Mouse (Mus musculus): ENCODE data around the gene Hsd11b1. TPM values are rescaled to one million over a fixed set of nuclear protein-coding genes. Genes with fewer than 3 reads are reported as not detected.

Hsd11b1 gene
- total and polyA plus RNA-seq, 3 experiments = 2.0 to 6.3 (median 5.7) TPM

GRCm38 (mm10) chr1:193310519-193311085 is 46.7 kb upstream of the Hsd11b1 start:
- DNase-seq (ENCODE audit: extremely low read depth) = no peak
- TF ChIP-seq NELFE (IDR thresholded peaks at IDR 0.05; ENCODE audit: low read depth, low read length) = no peak
- no peak for TF ChIP-seq IRF4 (IDR thresholded peaks at IDR 0.05; ENCODE audit: low read depth, low read length)
- no peak for TF ChIP-seq CTCF (conservative IDR thresholded peaks at IDR 0.05 in 1 of 2, IDR thresholded peaks at IDR 0.05 in 1 of 2; ENCODE audit: low read depth in 2 of 2, low read length in 2 of 2)
- TF ChIP-seq ZNF384 (IDR thresholded peaks at IDR 0.05; ENCODE audit: low read depth, low read length) = no peak
- no peak for TF ChIP-seq RCOR1 (conservative IDR thresholded peaks at IDR 0.05; ENCODE audit: low read depth, low read length)
- no peak for TF ChIP-seq MXI1 (IDR thresholded peaks at IDR 0.05; ENCODE audit: low read depth, low read length)
- no peak for TF ChIP-seq ETS1 (conservative IDR thresholded peaks at IDR 0.05; ENCODE audit: low read depth, low read length)
- TF ChIP-seq ELF1 (IDR thresholded peaks at IDR 0.05; ENCODE audit: low read depth, low read length) = no peak
- Histone ChIP-seq H3K9me3 (replicated peaks; ENCODE audit: low read length) (no peaks in the 10 kb centered on the region), H3K36me3 (replicated peaks in 1 of 2; ENCODE audit: control insufficient read depth in 1 of 2, insufficient read depth in 1 of 2, low read length in 1 of 2) (no peaks in the 10 kb centered on the region), H3K79me2 (replicated peaks; ENCODE audit: control insufficient read depth, extremely low read depth, insufficient read depth, poor library complexity, severe bottlenecking) (no peaks in the 10 kb centered on the region), H3K4me1 (ENCODE audit: control insufficient read depth in 1 of 2, insufficient read depth in 2 of 2) (peaks cover 0 to 4% of the 10 kb centered on the region in 2 experiments; a peak in 1 of 4 replicates), H3K9ac (ENCODE audit: insufficient read depth, low read depth) (no peak overlapping the region), H3K27me3 (replicated peaks) (no peaks in the 10 kb centered on the region), H3K4me2 (ENCODE audit: insufficient read depth, low read depth, poor library complexity, severe bottlenecking) (no peak overlapping the region), H3K4me3 (replicated peaks in 1 of 3; ENCODE audit: low read depth in 2 of 3, low read length in 2 of 3, poor library complexity in 1 of 3) (no peak overlapping the region), H3K27ac (ENCODE audit: insufficient read depth, low read depth) (no peak overlapping the region)
- dilution Hi-C loops (cut with MboI; ENCODE audit: extremely low pct_ligation_motif_present, extremely low pct_unique_long_range_greater_than_20kb, low sequenced_read_pairs) = no loop called here
- in situ Hi-C loops (cut with MboI; ENCODE audit: low pct_ligation_motif_present, low pct_unique_long_range_greater_than_20kb, low sequenced_read_pairs) = no loop called here

DNA sequence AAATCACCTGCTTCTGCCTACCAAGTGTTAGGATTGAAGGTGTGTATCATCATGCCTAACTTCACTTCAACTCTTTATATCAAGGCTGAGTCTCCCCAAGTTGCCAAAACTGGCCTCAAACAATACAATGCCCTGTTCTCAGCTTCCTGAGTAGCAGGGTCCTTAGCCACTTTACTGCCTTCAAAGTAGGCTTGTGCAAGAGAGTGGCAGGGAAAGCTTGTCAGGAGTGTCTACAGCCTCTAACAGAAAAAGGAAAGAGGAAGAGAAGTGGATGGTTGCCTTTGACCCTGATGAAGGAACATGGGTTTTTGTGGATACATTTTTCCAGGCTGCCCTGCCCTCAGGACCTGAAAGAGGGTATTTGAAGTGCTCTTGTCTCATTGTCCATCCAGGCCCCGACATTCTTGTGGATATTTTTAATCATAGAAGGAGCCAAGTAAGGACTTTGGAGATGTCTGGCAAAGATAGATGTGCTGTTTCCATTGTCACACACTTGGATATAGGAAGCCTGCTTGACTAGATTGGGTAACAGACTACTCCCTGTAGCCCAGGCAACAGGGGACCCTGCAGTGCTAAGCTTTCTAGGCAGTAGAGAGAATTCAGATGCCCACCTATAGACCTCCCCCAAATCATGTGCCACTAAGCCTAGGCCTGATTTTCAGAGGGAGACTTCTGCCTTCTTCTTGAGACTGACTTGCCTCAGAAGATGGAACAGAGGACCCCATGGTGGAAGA is 46.1 kb upstream of the Hsd11b1 start:
- dilution Hi-C loops (cut with MboI; ENCODE audit: extremely low pct_ligation_motif_present, extremely low pct_unique_long_range_greater_than_20kb, low sequenced_read_pairs) (no loop called here), in situ Hi-C loops (cut with MboI; ENCODE audit: low pct_ligation_motif_present, low pct_unique_long_range_greater_than_20kb, low sequenced_read_pairs) (no loop called here)
- Histone ChIP-seq H3K9me3 (replicated peaks; ENCODE audit: low read length) (no peaks in the 10 kb centered on the region), H3K27ac (ENCODE audit: insufficient read depth, low read depth) (no peak overlapping the region), H3K4me2 (ENCODE audit: insufficient read depth, low read depth, poor library complexity, severe bottlenecking) (no peak overlapping the region), H3K36me3 (replicated peaks in 1 of 2; ENCODE audit: control insufficient read depth in 1 of 2, insufficient read depth in 1 of 2, low read length in 1 of 2) (no peaks in the 10 kb centered on the region), H3K79me2 (replicated peaks; ENCODE audit: control insufficient read depth, extremely low read depth, insufficient read depth, poor library complexity, severe bottlenecking) (no peaks in the 10 kb centered on the region), H3K27me3 (replicated peaks) (no peaks in the 10 kb centered on the region), H3K9ac (ENCODE audit: insufficient read depth, low read depth) (no peak overlapping the region), H3K4me1 (ENCODE audit: control insufficient read depth in 1 of 2, insufficient read depth in 2 of 2) (peaks cover 0 to 4% of the 10 kb centered on the region in 2 experiments; a peak in 1 of 4 replicates), H3K4me3 (replicated peaks in 1 of 3; ENCODE audit: low read depth in 2 of 3, low read length in 2 of 3, poor library complexity in 1 of 3) (no peak overlapping the region)
- TF ChIP-seq SMC3 (IDR thresholded peaks at IDR 0.05; ENCODE audit: low read depth, low read length) = no peak
- TF ChIP-seq ZC3H11A (IDR thresholded peaks at IDR 0.05; ENCODE audit: low read depth, low read length) = no peak
- no peak for TF ChIP-seq RAD21 (IDR thresholded peaks at IDR 0.05; ENCODE audit: low read depth, low read length)
- TF ChIP-seq PAX5 (IDR thresholded peaks at IDR 0.05; ENCODE audit: low read length) = no peak
- TF ChIP-seq SIN3A (IDR thresholded peaks at IDR 0.05; ENCODE audit: low read length) = no peak
- TF ChIP-seq TCF12 (IDR thresholded peaks at IDR 0.05; ENCODE audit: low read depth, low read length) = no peak
- TF ChIP-seq E2F4 (IDR thresholded peaks at IDR 0.05; ENCODE audit: insufficient replicate concordance, low read depth, low read length) = no peak
- no peak for TF ChIP-seq ETS1 (conservative IDR thresholded peaks at IDR 0.05; ENCODE audit: low read depth, low read length)
- no peak for TF ChIP-seq CHD2 (IDR thresholded peaks at IDR 0.05; ENCODE audit: low read length)
- TF ChIP-seq EP300 (IDR thresholded peaks at IDR 0.05; ENCODE audit: low read length) = no peak
- TF ChIP-seq ZNF384 (IDR thresholded peaks at IDR 0.05; ENCODE audit: low read depth, low read length) = no peak
- TF ChIP-seq JUND (conservative IDR thresholded peaks at IDR 0.05; ENCODE audit: low read depth, low read length) = no peak
- TF ChIP-seq IRF4 (IDR thresholded peaks at IDR 0.05; ENCODE audit: low read depth, low read length) = no peak
- no peak for TF ChIP-seq TBP (conservative IDR thresholded peaks at IDR 0.05; ENCODE audit: low read depth, low read length)
- no peak for DNase-seq (ENCODE audit: extremely low read depth)
